Mouse (Mus musculus) c-Kit-positive CD71-positive TER-119-positive erythroid progenitor cells, embryonic 14.5 days (primary cell): ENCODE measurements around the gene Mea1.

Experiments used
- DNase-seq: peaks from one replicate; pipeline ENCODE4 v3.0.0-alpha.2; 2013; ENCODE audit warnings: low spot score

Mea1 gene

GRCm38 (mm10) chr17:46678416-46678815 is at the start of gene Mea1:
Gene Mea1, plus strand, starts transcription at chr17:46678793.
- DNase-seq: no peak

- no peak for DNase-seq
These were observed 48.7 kb upstream of the Mea1 start for GRCm38 (mm10) chr17:46629685-46630441.

GRCm38 (mm10) chr17:46636831-46637523 is 41.6 kb upstream of the Mea1 start:
- DNase-seq: peak; percentile 38

GRCm38 (mm10) chr17:46639929-46640328 is 38.7 kb upstream of the Mea1 start:
- no peak for DNase-seq

- DNase-seq: no peak
These were observed 36.5 kb upstream of the Mea1 start for GRCm38 (mm10) chr17:46642060-46642459.

- DNase-seq: no peak
These were observed 34.3 kb upstream of the Mea1 start for GRCm38 (mm10) chr17:46644152-46644805.

- DNase-seq: peak; percentile 18
These were observed 33.6 kb upstream of the Mea1 start for GRCm38 (mm10) chr17:46644916-46645475.

GRCm38 (mm10) chr17:46645561-46646321 is 32.9 kb upstream of the Mea1 start, which contains the start of the genes Klc4 and Mrpl2:
Gene Klc4, minus strand, starts transcription at chr17:46646022.
Gene Mrpl2, plus strand, starts transcription at chr17:46646229.
- DNase-seq: peak; percentile 98

- DNase-seq: no peak
These were observed 32.3 kb upstream of the Mea1 start for GRCm38 (mm10) chr17:46646322-46646662.

- no peak for DNase-seq
These were observed 31.3 kb upstream of the Mea1 start for GRCm38 (mm10) chr17:46647279-46647678.

GRCm38 (mm10) chr17:46648436-46648835 is 30.2 kb upstream of the Mea1 start:
- DNase-seq: no peak

- no peak for DNase-seq
These were observed 28.8 kb upstream of the Mea1 start for GRCm38 (mm10) chr17:46649811-46650210.

GRCm38 (mm10) chr17:46650232-46651031 is 28.2 kb upstream of the Mea1 start, which contains the start of gene Cul7:
Gene Cul7, plus strand, starts transcription at chr17:46650337.
- peak; percentile 78 for DNase-seq

- no peak for DNase-seq
These were observed 27.3 kb upstream of the Mea1 start for GRCm38 (mm10) chr17:46651292-46651691.

GRCm38 (mm10) chr17:46651755-46652547 is 26.6 kb upstream of the Mea1 start:
- DNase-seq: no peak

- no peak for DNase-seq
These were observed 22.5 kb upstream of the Mea1 start for GRCm38 (mm10) chr17:46656054-46656453.

- no peak for DNase-seq
These were observed 17.2 kb upstream of the Mea1 start for GRCm38 (mm10) chr17:46661351-46661750.

- no peak for DNase-seq
These were observed 16.6 kb upstream of the Mea1 start for GRCm38 (mm10) chr17:46661981-46662380.

GRCm38 (mm10) chr17:46662730-46663129 is 15.9 kb upstream of the Mea1 start:
- DNase-seq: no peak

- no peak for DNase-seq
These were observed 10.9 kb upstream of the Mea1 start for GRCm38 (mm10) chr17:46667712-46668111.
